Mouse (Mus musculus) erythroblast, embryonic 14.5 days (primary cell): ENCODE data around the gene Olfr1368.

Experiments used
- GATA1 ChIP-seq: IDR thresholded peaks from 2 replicates; pipeline ENCODE4 v1.6.1; 2012; ENCODE audit warnings: low read length, inconsistent platforms, mixed read lengths
- TAL1 ChIP-seq: IDR thresholded peaks from 3 replicates; pipeline ENCODE4 v1.6.1; 2012; ENCODE audit warnings: low read length, inconsistent platforms, mixed read lengths

- TF ChIP-seq TAL1 (no peak), GATA1 (no peak)
Observed at GRCm38 (mm10) chr13:21145767-21146166, at the start of gene Olfr1368.
